Mouse (Mus musculus) liver, adult 2 months (tissue): ENCODE data around the gene Slc16a3.

Experiments used
- CTCF ChIP-seq: fragments of 200-500 bp; IDR thresholded peaks from 2 replicates; pipeline ENCODE4 v1.5.1; 2011; ENCODE audit warnings: low read depth, low read length, control low read depth
- POLR2A ChIP-seq: fragments of 200-500 bp; IDR thresholded peaks from 2 replicates; pipeline ENCODE4 v1.6.1; 2011; ENCODE audit warnings: low read length, control low read depth; ENCODE audit not compliant: insufficient read depth; ENCODE audit errors: extremely low read depth

- no peak for TF ChIP-seq CTCF
- no peak for TF ChIP-seq POLR2A
Measured at GRCm38 (mm10) chr11:120916477-120916876, 31.8 kb upstream of the Slc16a3 start.
